Mouse (Mus musculus) olfactory bulb, adult 2 months (tissue): ENCODE measurements around the gene Pdxdc1. TPM values are rescaled to one million over a fixed set of nuclear protein-coding genes. Genes with fewer than 3 reads are reported as not detected.

Source experiments
- H3K27ac ChIP-seq: fragments of 200-500 bp; 2 replicates; pipeline ENCODE4 v1.5.1; 2012; ENCODE audit warnings: low read depth, low read length; ENCODE audit not compliant: insufficient read depth
- H3K4me1 ChIP-seq: fragments of 200-500 bp; 2 replicates; pipeline ENCODE4 v1.6.1; 2012; ENCODE audit warnings: low read length; ENCODE audit not compliant: control insufficient read depth, insufficient read depth
- H3K4me3 ChIP-seq: fragments of 200-500 bp; 2 replicates; pipeline ENCODE4 v1.5.1; 2012; ENCODE audit warnings: mild to moderate bottlenecking, low read depth, low read length, moderate library complexity; ENCODE audit not compliant: insufficient read depth
- CTCF ChIP-seq: fragments of 200-500 bp; IDR thresholded peaks from 2 replicates; pipeline ENCODE4 v1.5.1; 2012; ENCODE audit warnings: low read depth, mild to moderate bottlenecking, low read length, moderate library complexity; ENCODE audit not compliant: insufficient read depth
- POLR2A ChIP-seq: fragments of 200-500 bp; IDR thresholded peaks from 2 replicates; pipeline ENCODE4 v1.6.1; 2012; ENCODE audit warnings: mild to moderate bottlenecking, low read depth, low read length, moderate library complexity; ENCODE audit not compliant: insufficient read depth
- WGBS: fragments of 180-500 bp; shearing (Covaris S2); methylation state at CpG from one replicate; pipeline ENCODE4 v1.1.7; 2018; 5-methylcytosine and 5-hydroxymethylcytosine counted together
- polyA plus RNA-seq: library from polyadenylated mRNA; stranded (reverse); fragments of >200 nt; gene quantifications from 2 replicates; pipeline ENCODE4 v1.2.4, GENCODE M21; 2012; ENCODE audit warnings: low replicate concordance; ENCODE audit not compliant: missing spikeins, insufficient read depth, insufficient read length

The Pdxdc1 gene
- polyA plus RNA-seq, 1 experiment = not detected

DNA sequence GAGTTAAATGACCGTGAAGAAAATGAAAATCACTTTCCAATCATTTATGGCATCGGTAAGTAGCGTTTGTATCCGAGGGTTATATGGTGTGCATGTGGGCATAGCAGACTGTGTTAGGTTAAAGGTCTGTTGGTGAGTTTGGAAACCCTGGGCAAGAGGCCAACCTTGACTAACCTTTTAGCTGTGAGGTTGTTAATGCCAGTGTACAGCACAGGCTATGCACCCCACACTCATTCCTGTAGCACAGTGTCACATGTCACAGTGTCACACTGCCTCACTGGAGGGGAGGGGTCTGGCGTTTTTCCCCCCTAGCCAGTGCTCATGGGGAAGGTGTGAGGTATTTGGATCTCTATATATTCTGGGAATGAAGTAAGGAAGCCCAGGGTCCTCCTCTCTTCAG lies 71.3 kb downstream of the Pdxdc1 start:
- WGBS = 81% methylated on average over 5 of the region's 5 CpGs
- no peak for TF ChIP-seq CTCF
- no peak for TF ChIP-seq POLR2A
- no peak overlapping the region for H3K4me3 ChIP-seq
- no peak overlapping the region for H3K27ac ChIP-seq
- no peaks in the 10 kb centered on the region for H3K4me1 ChIP-seq

DNA sequence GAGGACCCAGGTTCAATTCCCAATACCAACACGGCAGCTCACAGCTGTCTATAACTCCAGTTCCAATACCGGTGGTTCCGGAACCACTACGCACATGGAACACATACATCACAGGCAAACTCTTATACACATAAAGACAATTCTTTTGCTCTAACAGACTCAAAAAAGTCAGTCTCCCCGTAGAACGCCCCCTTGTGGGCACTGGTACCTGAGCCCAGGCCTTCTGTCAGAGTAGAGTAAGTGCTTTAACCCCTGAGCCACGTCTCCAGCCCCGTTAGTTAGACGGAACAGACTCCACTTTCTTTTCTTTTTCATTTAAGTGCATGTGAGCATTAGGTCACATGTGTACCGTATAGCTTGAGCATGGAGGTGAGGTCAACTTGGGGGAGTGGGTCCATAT lies 72.5 kb downstream of the Pdxdc1 start:
- TF ChIP-seq POLR2A (no peak), CTCF (no peak)
- H3K4me1 ChIP-seq = no peaks in the 10 kb centered on the region
- 90% methylated on average over 10 of the region's 10 CpGs for WGBS
- H3K27ac ChIP-seq = no peak overlapping the region
- H3K4me3 ChIP-seq = no peak overlapping the region

DNA sequence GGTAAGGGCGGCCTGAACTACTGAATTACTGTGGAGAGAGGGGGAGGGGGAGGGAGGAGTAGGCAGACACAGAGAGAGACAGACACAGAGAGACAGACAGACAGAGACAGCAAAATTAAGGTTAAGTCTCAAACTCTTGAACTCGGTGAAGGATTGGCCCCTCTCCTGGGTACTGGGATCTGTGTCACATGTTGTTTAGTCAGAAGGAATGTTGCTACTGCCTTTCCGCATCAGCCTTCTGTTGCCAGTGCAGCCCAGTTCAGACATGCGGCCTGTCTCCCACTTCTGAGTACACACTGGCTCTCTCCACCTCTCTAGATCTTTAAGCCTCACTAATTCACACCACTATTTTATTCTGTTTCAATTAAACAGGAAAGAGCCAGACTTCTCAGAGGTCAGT lies 76.4 kb downstream of the Pdxdc1 start:
- 73% methylated on average over 4 of the region's 4 CpGs for WGBS
- Histone ChIP-seq H3K27ac (no peak overlapping the region), H3K4me3 (no peak overlapping the region), H3K4me1 (no peaks in the 10 kb centered on the region)
- no peak for TF ChIP-seq POLR2A
- TF ChIP-seq CTCF = no peak

DNA sequence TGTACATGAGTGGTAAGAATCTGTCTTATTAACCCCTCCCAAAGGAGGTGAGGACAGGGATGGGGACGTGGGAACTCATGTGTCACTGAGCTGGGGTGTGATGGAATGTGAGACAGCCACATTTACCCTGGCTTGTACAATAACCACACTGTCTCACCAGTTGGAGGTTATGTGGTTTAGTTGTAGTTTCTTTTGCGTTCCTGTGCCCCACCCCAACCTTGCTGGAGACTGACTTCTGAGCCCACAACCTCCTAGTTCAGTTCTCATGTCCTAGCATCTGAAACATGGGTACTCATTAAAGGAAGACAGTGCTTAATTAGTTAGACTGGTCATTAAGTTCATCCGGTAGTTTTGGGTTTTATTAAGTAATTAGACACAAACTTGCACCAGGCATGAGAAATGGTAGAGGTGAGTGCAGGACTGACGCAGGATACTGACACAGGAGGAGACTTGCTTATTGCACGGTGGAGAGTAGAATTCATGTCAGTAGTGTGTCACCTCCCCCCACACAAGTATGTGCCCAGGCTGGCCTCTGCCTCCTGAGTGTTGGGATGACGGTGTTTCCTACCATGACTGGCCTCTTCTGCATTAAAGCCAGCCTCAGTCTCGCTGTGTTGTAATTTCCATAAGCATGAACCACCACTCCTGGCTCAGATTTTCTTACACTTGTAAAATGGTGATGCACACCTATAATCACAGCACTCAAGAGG lies 77.0 kb downstream of the Pdxdc1 start:
- Histone ChIP-seq H3K4me3 (no peak overlapping the region), H3K27ac (no peak overlapping the region), H3K4me1 (peaks cover under 1% of the 10 kb centered on the region; the same call in 1 of the 2 replicates)
- no peak for TF ChIP-seq CTCF
- no peak for TF ChIP-seq POLR2A
- 62% methylated on average over 7 of the region's 7 CpGs for WGBS

DNA sequence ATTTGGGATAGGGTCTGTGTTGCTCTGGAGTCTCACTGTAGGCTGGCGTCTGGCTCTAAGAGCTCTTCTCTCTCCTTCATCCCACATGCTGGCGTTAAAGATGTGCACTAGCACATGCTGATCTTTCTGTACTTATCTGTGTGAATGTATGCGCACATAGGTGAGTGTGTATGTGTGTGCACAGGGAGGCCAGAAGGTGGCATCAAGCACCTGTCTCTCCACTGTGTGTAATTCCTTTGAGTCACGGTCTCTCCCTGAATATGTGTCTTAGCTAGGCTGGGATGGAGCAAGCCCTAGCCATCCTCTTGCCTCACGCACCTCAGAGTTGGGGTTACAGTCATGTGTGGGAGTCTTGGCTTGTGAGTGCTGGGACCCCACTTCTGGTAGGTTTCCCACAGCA lies 82.2 kb downstream of the Pdxdc1 start:
- no peak overlapping the region for H3K4me3 ChIP-seq
- TF ChIP-seq CTCF (no peak), POLR2A (no peak)
- WGBS = 94% methylated on average over 5 of the region's 5 CpGs
- no peak overlapping the region for H3K27ac ChIP-seq
- H3K4me1 ChIP-seq = peaks cover 7% of the 10 kb centered on the region

DNA sequence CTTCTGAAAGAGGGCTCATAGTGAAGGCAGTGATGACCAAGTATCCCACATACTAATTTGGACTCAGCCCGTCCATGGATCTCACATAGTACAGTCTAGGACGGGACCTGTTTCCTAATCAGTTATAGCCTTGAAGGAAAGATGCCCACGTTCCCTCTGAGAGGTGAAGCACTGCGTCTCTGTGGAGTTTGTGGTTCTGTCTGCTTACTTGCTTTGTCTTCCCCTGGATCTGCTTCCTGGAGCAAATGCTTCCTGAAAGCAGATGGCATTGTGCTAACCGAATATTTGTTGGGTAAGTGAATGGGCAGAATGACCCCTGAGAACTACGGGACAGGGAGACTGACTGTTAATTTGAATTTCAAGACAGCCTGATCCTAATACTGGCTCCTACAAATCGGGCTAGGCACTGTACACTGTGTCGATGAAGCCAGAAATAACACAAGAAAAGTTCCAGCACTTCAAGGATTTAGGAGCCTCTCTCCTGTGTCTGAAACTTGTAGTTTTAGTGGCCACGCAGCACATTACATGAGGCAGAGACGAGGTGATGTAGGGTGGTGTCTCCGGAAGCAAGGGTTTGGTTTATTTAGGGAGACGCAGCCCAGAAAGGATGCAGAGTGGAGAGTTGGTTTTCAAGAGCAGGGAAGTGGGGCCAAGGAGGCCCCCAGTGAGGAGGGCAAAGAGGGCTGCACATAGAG lies 83.0 kb downstream of the Pdxdc1 start:
- TF ChIP-seq POLR2A (no peak), CTCF (no peak)
- Histone ChIP-seq H3K27ac (0 out of 2 replicates have a peak overlapping the region, but pooled peaks have one; percentile 17), H3K4me1 (peaks cover 7% of the 10 kb centered on the region), H3K4me3 (peak overlapping the region; percentile 76)
- 7% methylated on average over 12 of the region's 12 CpGs for WGBS

DNA sequence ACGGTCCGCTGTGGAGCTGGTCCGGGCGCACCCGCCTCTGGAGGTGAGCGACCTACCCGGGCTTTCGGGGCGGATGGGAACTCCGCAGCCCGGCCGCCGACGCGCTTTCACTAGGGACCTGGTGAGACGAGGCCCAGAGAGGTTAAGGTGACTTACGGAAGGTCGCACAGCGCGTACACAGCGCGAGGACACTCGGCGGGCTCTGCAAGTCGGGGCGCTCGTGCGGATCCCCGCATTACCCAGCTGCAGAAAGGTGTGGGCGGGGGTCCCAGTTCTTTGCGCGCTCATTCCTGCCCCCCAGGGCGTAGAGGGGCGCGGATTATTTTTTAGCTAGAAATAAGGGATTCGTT lies 83.6 kb downstream of the Pdxdc1 start:
- H3K4me1 ChIP-seq = peaks cover 7% of the 10 kb centered on the region
- under 1% methylated on average over 36 of the region's 36 CpGs for WGBS
- peak overlapping the region; percentile 5; the same call in 1 of the 2 replicates for H3K27ac ChIP-seq
- H3K4me3 ChIP-seq = peak overlapping the region; percentile 76
- TF ChIP-seq CTCF (no peak), POLR2A (no peak)

DNA sequence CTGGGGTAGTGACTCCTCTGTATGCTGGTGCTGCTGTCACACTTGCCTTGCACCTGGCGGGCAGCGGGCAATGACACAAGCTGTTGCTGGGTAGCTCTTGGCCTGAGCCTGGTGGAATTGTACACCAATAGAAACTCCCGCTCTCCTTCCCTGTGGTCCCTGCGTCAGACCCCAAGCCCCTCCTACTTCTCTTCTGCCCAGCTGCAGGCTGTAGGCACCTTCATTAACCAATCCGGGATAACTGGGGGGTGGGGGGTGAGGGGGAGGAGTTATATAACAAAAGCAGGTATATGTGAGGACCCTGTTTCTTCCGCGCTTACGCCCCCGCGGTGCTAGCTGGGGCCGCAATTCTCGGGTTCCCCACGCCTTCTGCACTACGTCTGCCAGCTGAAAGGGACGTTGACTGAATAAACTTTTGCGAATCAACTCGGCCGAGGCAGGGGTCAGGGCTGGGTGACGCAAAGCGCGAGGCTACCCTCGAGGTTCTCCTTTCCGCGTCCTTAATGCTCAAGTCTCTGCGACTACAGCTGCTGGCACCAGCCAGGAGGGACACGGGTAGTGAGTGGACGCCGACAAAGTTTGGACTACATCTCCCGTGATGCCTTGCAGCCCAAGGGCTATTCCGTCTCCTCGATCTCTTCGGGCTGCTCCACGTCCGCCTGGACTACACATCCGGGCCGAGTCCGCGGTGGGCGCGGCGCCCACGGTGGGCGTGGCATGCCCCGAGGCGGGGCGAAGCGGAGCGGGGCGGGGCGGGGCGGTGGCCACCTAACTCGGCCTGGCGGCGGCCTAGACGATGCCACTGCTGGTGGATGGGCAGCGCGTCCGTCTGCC lies 84.2 kb downstream of the Pdxdc1 start, which contains the start of gene Ntan1:
TSS of gene Ntan1 (plus strand) at position 286 of the 834 bp plus-strand sequence.
- Histone ChIP-seq H3K4me1 (peaks cover 7% of the 10 kb centered on the region), H3K4me3 (peak within 1 kb of the TSS; percentile 76), H3K27ac (peak within 1 kb of the TSS; percentile 99)
- TF ChIP-seq CTCF (no peak), POLR2A (no peak; the same call in 1 of the 2 replicates)
- WGBS = under 1% methylated on average over 58 of the region's 58 CpGs

DNA sequence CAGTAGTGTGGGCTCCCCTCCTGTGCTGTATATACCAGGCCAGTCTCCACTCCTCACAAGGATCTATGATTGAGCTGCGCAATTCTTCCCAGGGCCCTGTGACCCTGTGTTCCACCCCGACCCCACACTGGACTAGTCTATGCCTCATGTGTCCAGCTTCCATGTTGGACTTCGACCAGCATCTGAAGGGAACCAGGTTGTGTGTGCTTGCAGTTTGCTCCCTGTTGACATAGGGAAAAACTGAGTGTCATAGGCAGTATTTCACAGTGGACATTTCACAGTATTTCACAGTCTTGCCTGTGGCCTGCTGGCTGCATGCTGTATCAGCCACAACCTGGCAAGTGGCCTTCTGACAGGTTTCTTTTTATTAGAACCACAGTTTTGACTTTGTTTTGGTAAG lies 89.7 kb downstream of the Pdxdc1 start:
- H3K27ac ChIP-seq = no peak overlapping the region
- no peak overlapping the region for H3K4me3 ChIP-seq
- 96% methylated on average over 3 of the region's 3 CpGs for WGBS
- no peaks in the 10 kb centered on the region for H3K4me1 ChIP-seq
- no peak for TF ChIP-seq CTCF
